Mouse (Mus musculus) neural tube, embryonic 14.5 days (tissue): ENCODE results near the gene Fxr2. TPM values are rescaled to one million over a fixed set of nuclear protein-coding genes. Genes with fewer than 3 reads are reported as not detected.
A peak's percentile ranks its signal among the peaks of the same experiment; 100 is the strongest.

Experiments used
- ATAC-seq: fragments of 200-750 bp; cut with Nextera tagmentation; 2 replicates; pipeline ENCODE4 v1.8.0; 2017; ENCODE audit warnings: low read depth, mild to moderate bottlenecking, moderate TSS enrichment, moderate library complexity
- H3K27ac ChIP-seq: fragments of 300-500 bp; sonication (generic); 2 replicates; pipeline ENCODE4 v1.5.1; 2014; ENCODE audit warnings: low read depth, mild to moderate bottlenecking, control low read depth, low read length, moderate library complexity, mixed read lengths
- H3K27me3 ChIP-seq: fragments of 300-500 bp; sonication (generic); 2 replicates; pipeline ENCODE4 v1.6.1; 2014; ENCODE audit warnings: low read length; ENCODE audit not compliant: control insufficient read depth, insufficient read depth
- H3K36me3 ChIP-seq: fragments of 300-500 bp; sonication (generic); 2 replicates; pipeline ENCODE4 v1.6.1; 2014; ENCODE audit warnings: low read length, mixed read lengths; ENCODE audit not compliant: control insufficient read depth, insufficient read depth
- H3K4me1 ChIP-seq: fragments of 300-500 bp; sonication (generic); 2 replicates; pipeline ENCODE4 v1.6.1; 2014; ENCODE audit warnings: low read length; ENCODE audit not compliant: control insufficient read depth, insufficient read depth
- H3K4me2 ChIP-seq: fragments of 300-500 bp; sonication (generic); 2 replicates; pipeline ENCODE4 v1.6.1; 2014; ENCODE audit warnings: mild to moderate bottlenecking, low read depth, low read length, control low read depth
- H3K4me3 ChIP-seq: fragments of 300-500 bp; sonication (generic); 2 replicates; pipeline ENCODE4 v1.5.1; 2014; ENCODE audit warnings: low read depth, low read length, control low read depth, mixed read lengths
- H3K9ac ChIP-seq: fragments of 300-500 bp; sonication (generic); replicated peaks from 2 replicates; pipeline ENCODE4 v1.6.1; 2014; ENCODE audit warnings: low read depth, mild to moderate bottlenecking, control low read depth, low read length, mixed read lengths
- H3K9me3 ChIP-seq: fragments of 300-500 bp; sonication (generic); 2 replicates; pipeline ENCODE4 v1.6.1; 2016; ENCODE audit warnings: low read length; ENCODE audit not compliant: control insufficient read depth
- WGBS: fragments of 180-500 bp; shearing (Covaris S2); extraction: QIAGEN DNeasy Blood & Tissue Kit; methylation state at CpG from one replicate; pipeline ENCODE4 v1.1.7; 2014; 5-methylcytosine and 5-hydroxymethylcytosine counted together
- polyA plus RNA-seq: library from polyadenylated mRNA; unstranded; fragments of >200 nt; fragmentation: Nextera tagmentation; extraction: Ambion mirVana; gene quantifications from 2 replicates; pipeline ENCODE4 v1.2.1, GENCODE M21; 2014

The Fxr2 gene
- polyA plus RNA-seq, 1 experiment from 2014 or later = 31.1 TPM

DNA sequence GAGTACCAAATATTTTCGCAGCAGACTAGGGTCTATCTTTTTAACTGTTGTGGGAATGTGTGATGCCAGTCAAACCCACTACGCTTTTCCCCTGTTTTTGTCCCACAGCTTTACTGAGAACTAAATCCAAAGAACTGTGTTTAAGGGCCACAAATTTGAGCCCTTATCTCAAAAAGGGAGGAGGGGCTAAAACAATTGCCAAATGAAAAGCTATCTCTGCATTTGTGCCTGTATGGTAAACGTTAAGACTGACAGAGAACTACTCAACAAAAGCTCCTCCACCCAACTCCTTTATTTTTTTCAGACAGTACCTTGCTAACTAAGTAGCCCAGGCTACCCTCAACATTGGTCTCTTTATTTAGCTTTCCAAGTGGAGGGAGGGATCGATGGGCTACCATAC is 40.0 kb upstream of the Fxr2 start:
- H3K4me3 ChIP-seq = no peak overlapping the region
- H3K9ac ChIP-seq = no peak overlapping the region
- peaks cover 30% of the 10 kb centered on the region for H3K36me3 ChIP-seq
- H3K9me3 ChIP-seq = no peaks in the 10 kb centered on the region
- H3K27me3 ChIP-seq = no peaks in the 10 kb centered on the region
- ATAC-seq = no peak
- no peaks in the 10 kb centered on the region for H3K4me1 ChIP-seq
- no peak overlapping the region for H3K27ac ChIP-seq
- 90% methylated on average over 4 of the region's 4 CpGs for WGBS
- no peak overlapping the region for H3K4me2 ChIP-seq

DNA sequence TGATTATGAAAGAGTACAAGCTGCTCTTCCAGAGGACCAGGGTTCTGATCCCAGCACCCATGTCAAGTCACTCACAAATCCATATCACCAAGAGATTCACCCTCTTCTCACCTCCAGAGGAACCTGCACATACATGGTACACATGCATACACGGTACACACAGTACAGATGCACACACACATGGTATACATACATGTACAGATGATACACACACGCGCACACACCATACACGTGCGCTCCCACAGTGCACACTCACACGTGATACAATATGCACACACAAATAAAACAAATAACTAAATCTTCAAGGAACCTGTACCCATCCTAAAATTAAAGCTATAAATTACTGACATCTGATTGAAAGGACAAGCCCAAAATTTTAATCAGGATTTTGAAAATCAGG is 37.9 kb upstream of the Fxr2 start:
- no peak for ATAC-seq
- Histone ChIP-seq H3K27me3 (no peaks in the 10 kb centered on the region), H3K27ac (no peak overlapping the region), H3K4me1 (no peaks in the 10 kb centered on the region), H3K9me3 (no peaks in the 10 kb centered on the region), H3K4me2 (no peak overlapping the region), H3K4me3 (no peak overlapping the region), H3K9ac (no peak overlapping the region), H3K36me3 (0 out of 2 replicates have a peak, but pooled peaks cover 10% of the 10 kb centered on the region)
- WGBS = 96% methylated on average over 6 of the region's 6 CpGs

DNA sequence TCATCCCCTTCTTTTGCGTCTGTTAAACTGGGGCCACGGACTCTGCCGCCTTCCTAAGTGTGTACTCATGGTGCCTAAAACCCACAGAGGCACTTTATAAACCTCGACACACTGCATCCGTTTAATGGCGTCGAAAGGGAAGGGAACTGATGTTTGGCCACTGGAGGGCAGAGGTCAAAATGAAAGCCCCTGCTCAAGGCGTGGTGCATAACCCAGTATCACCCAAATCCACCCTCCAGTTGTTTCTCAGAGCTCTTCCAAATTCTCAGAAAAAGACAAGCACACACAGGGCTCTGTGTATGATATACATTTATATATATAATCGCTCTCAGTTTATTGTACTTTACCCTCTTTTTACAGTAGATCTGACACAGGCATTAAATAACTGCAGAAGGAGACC is 33.4 kb upstream of the Fxr2 start:
- no peak for ATAC-seq
- no peaks in the 10 kb centered on the region for H3K27me3 ChIP-seq
- H3K27ac ChIP-seq = peak overlapping the region; percentile 25
- H3K4me1 ChIP-seq = peaks cover 7% of the 10 kb centered on the region
- H3K36me3 ChIP-seq = peaks cover 3% of the 10 kb centered on the region; the same call in 1 of the 2 replicates
- no peak overlapping the region for H3K4me2 ChIP-seq
- H3K9me3 ChIP-seq = no peaks in the 10 kb centered on the region
- no peak overlapping the region for H3K4me3 ChIP-seq
- no peak overlapping the region for H3K9ac ChIP-seq
- 6% methylated on average over 9 of the region's 9 CpGs for WGBS

DNA sequence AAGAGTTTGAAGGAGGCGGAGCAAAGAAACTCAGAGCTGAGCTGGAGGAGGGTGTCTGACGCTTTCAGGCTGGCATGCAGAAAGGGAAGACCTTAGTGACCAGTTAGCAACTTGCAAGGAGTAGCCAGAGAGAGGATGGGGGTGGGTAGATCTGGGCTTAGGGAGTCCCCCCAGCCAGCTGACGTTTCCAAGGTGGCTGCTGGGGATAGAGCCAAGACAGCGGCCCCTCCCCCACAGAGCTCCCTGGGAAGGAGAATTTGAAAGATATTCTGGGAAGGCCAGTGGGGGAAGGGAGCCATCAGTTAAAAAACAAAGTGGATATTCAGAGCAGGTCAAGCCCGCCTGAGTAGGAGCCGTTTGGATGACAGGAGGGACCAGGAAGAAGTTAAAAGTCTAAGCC is 32.7 kb upstream of the Fxr2 start:
- ATAC-seq = peak; percentile 65; the same call in 1 of the 2 replicates
- Histone ChIP-seq H3K36me3 (peaks cover 3% of the 10 kb centered on the region; the same call in 1 of the 2 replicates), H3K4me2 (peak overlapping the region; percentile 8; the same call in 1 of the 2 replicates), H3K9ac (no peak overlapping the region), H3K9me3 (no peaks in the 10 kb centered on the region), H3K4me1 (peaks cover 13% of the 10 kb centered on the region), H3K27me3 (no peaks in the 10 kb centered on the region), H3K4me3 (no peak overlapping the region), H3K27ac (peak overlapping the region; percentile 46)
- WGBS = 14% methylated on average over 6 of the region's 6 CpGs

DNA sequence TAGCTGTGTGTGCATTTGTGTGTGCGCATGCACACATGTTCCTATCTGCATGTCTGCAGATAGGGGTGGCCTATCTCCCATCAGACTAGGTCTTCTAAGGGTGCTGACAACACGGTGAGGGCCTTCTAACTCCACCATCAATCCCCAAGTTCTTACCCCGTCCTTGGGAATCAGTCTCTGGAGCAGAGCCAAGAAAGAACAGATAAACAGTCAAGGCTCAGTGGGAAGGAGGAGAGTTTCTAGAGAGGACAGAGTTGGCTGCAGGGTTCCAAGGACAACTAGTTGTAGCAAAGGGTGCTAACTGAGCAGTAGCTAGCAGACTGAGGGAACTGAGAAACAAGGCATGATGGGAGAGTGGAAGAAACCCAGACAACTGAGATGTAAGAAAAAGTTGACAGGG is 31.0 kb upstream of the Fxr2 start:
- no peak overlapping the region for H3K9ac ChIP-seq
- H3K36me3 ChIP-seq = peaks cover 3% of the 10 kb centered on the region; the same call in 1 of the 2 replicates
- WGBS = 81% methylated on average over 3 of the region's 3 CpGs

DNA sequence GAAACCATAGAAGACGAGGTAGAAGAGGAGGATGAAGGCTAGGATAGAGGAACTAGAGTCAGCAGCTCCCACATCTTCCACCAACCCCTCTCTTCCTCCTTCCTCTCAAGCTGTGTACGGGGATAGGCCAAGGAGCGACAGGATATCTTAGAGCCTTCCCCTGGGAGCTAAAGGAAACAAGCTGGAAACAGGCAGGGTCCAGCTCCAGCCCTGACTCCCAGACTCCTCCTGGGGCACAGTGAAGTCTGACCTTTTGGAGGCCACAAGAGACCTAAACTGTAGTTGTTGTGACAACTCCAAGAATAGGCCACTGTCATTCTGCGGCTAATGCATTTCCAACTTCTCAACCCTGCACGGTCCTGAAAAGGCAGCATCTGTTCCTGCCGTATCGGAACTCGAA is 29.3 kb upstream of the Fxr2 start:
- H3K4me1 ChIP-seq = peaks cover 13% of the 10 kb centered on the region
- WGBS = 80% methylated on average over 8 of the region's 8 CpGs
- H3K27me3 ChIP-seq = no peaks in the 10 kb centered on the region
- ATAC-seq = no peak
- peaks cover 3% of the 10 kb centered on the region; the same call in 1 of the 2 replicates for H3K36me3 ChIP-seq
- peak overlapping the region; percentile 98; the same call in 1 of the 2 replicates for H3K4me2 ChIP-seq
- no peak overlapping the region for H3K27ac ChIP-seq
- H3K4me3 ChIP-seq = no peak overlapping the region; the same call in 1 of the 2 replicates
- no peak overlapping the region for H3K9ac ChIP-seq
- no peaks in the 10 kb centered on the region for H3K9me3 ChIP-seq

More for the DNA sequence above, 31.0 kb upstream of the Fxr2 start:
- Histone ChIP-seq H3K4me3 (no peak overlapping the region), H3K9me3 (no peaks in the 10 kb centered on the region), H3K27me3 (no peaks in the 10 kb centered on the region), H3K4me2 (no peak overlapping the region), H3K27ac (no peak overlapping the region), H3K4me1 (peaks cover 13% of the 10 kb centered on the region)
- no peak for ATAC-seq

DNA sequence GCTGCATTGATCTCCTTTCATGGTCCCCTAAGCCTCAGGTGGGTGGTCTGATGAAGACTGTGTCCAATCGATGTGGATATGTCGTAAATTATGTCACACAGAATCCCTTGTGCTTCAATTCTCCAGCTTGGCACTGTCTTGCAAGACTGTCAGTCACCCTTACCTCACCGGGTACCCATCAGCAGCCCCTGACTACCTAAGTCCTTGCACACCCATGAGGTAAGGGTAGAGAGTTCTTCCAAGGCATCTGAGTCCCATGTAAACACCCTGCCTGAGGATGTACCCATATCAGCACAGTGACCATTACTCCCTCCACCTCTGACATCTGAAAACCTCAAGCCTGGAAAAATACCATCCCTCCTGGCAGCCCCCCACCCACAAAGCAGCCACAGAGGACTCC is 28.4 kb upstream of the Fxr2 start:
- H3K9ac ChIP-seq = peak overlapping the region; percentile 55
- ATAC-seq = peak; percentile 18; the same call in 1 of the 2 replicates
- H3K36me3 ChIP-seq = peaks cover 3% of the 10 kb centered on the region; the same call in 1 of the 2 replicates
- H3K27me3 ChIP-seq = no peaks in the 10 kb centered on the region
- peak overlapping the region; percentile 54 for H3K4me3 ChIP-seq
- H3K9me3 ChIP-seq = no peaks in the 10 kb centered on the region
- 31% methylated on average over 3 of the region's 3 CpGs for WGBS
- no peak overlapping the region for H3K27ac ChIP-seq
- H3K4me2 ChIP-seq = peak overlapping the region; percentile 98
- peaks cover 13% of the 10 kb centered on the region for H3K4me1 ChIP-seq

DNA sequence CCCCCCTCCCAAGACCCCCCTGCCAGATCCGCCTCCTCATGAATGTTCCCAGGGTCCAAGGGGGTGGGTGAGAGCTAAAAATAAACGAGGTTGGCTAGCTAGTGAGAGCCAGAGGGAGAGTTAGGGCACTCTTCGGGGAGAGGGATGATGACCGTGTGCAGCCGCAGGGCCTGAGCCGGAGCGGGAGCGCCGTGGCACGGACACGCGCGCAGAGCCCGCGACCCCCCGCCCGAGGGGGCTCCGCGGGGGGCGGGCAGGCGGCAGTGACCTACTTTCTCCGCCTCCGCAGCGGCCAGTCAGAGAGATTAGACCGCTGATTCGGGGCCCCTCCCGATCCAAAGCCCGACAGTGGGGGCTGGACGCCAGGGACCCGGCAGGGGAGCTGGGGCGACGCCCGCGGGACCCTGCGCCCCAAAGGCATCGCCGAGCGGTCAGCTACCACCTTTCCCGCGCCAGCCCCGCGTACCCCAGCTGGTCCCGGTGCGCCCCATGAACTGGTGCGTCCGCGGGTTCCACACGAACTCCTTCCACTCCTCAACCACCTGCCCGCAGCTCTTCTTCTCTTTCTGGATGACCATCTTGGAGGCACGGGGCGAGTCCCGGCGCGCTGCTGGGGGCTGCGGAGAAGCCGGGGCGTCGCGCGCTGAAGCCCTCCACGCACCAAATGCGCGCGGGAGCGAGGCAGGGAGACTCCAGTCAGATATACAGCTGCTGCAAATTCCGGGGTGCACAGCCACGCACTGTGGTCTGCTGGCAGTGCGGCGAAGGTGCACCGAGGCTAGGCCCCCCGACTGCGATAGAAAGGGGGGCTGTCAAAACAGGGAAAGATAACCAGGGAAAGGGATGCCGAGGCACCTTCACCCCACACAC is 27.8 kb upstream of the Fxr2 start:
- H3K4me3 ChIP-seq = peak overlapping the region; percentile 54
- H3K27ac ChIP-seq = peak overlapping the region; percentile 58; the same call in 1 of the 2 replicates
- ATAC-seq = peak; percentile 52
- H3K4me1 ChIP-seq = peaks cover 13% of the 10 kb centered on the region
- under 1% methylated on average over 71 of the region's 73 CpGs for WGBS
- H3K27me3 ChIP-seq = no peaks in the 10 kb centered on the region
- no peaks in the 10 kb centered on the region for H3K9me3 ChIP-seq
- peak overlapping the region; percentile 55 for H3K9ac ChIP-seq
- H3K4me2 ChIP-seq = peak overlapping the region; percentile 98
- H3K36me3 ChIP-seq = peaks cover 3% of the 10 kb centered on the region; the same call in 1 of the 2 replicates
